Mouse (Mus musculus): ENCODE measurements at regions not wholly inside any gene's neighbourhood (a gene's known extent, or its start where the extent isn't known, plus 50 kb on each side); places are given as distances from the start of the nearest gene placed in this dataset.

- no peak for DNase-seq
These were observed 293.1 kb downstream of the Basp1 start for GRCm38 (mm10) chr15:25120441-25120840.

- DNase-seq: no peak
These were observed 295.6 kb downstream of the Basp1 start for GRCm38 (mm10) chr15:25117980-25118379.

GRCm38 (mm10) chr15:25102727-25103126 lies 310.8 kb downstream of the Basp1 start:
- no peak for DNase-seq

GRCm38 (mm10) chr15:25093758-25094157 lies 319.8 kb downstream of the Basp1 start:
- DNase-seq: no peak

- DNase-seq: no peak
These were observed 343.9 kb downstream of the Basp1 start for GRCm38 (mm10) chr15:25069701-25070100.

GRCm38 (mm10) chr15:25059347-25059746 lies 354.2 kb downstream of the Basp1 start:
- peak; percentile 70 to 73 for DNase-seq

GRCm38 (mm10) chr15:25047875-25048274 lies 365.7 kb downstream of the Basp1 start:
- peak; percentile 28 to 33 for DNase-seq

GRCm38 (mm10) chr15:25046514-25047138 lies 366.9 kb downstream of the Basp1 start:
- peak; percentile 37 to 47 for DNase-seq

GRCm38 (mm10) chr15:25036231-25036630 lies 377.3 kb downstream of the Basp1 start:
- no peak for DNase-seq

GRCm38 (mm10) chr15:25027865-25028264 lies 385.7 kb downstream of the Basp1 start:
- no peak for DNase-seq

- peak; percentile 24 to 26 for DNase-seq
These were observed 386.6 kb downstream of the Basp1 start for GRCm38 (mm10) chr15:25026786-25027461.

GRCm38 (mm10) chr15:25026351-25026750 lies 387.2 kb downstream of the Basp1 start:
- no peak for DNase-seq

- no peak for DNase-seq
These were observed 392.6 kb downstream of the Basp1 start for GRCm38 (mm10) chr15:25020916-25021315.

- no peak for DNase-seq
These were observed 394.1 kb downstream of the Basp1 start for GRCm38 (mm10) chr15:25019352-25019941.

- DNase-seq: no peak
These were observed 394.6 kb downstream of the Basp1 start for GRCm38 (mm10) chr15:25018937-25019336.

GRCm38 (mm10) chr15:25007720-25008119 lies 405.8 kb downstream of the Basp1 start:
- no peak for DNase-seq

- no peak for DNase-seq
These were observed 413.4 kb downstream of the Basp1 start for GRCm38 (mm10) chr15:25000171-25000570.

GRCm38 (mm10) chr15:24993325-24993673 lies 420.3 kb downstream of the Basp1 start:
- no peak for DNase-seq

- no peak for DNase-seq
These were observed 420.8 kb downstream of the Basp1 start for GRCm38 (mm10) chr15:24992665-24993324.

- no peak for DNase-seq
These were observed 423.3 kb downstream of the Basp1 start for GRCm38 (mm10) chr15:24990082-24990786.

- no peak for DNase-seq
These were observed 432.7 kb downstream of the Basp1 start for GRCm38 (mm10) chr15:24980841-24981240.

GRCm38 (mm10) chr15:24972020-24972419 lies 441.5 kb downstream of the Basp1 start:
- no peak for DNase-seq

- peak; percentile 45 to 59 for DNase-seq
These were observed 444.2 kb downstream of the Basp1 start for GRCm38 (mm10) chr15:24969391-24969812.

Data from cerebellum, postnatal 36 days (tissue).